Mouse (Mus musculus) spleen, adult 2 months (tissue): ENCODE results near the gene Mettl2. TPM values are rescaled to one million over a fixed set of nuclear protein-coding genes. Genes with fewer than 3 reads are reported as not detected.

Source experiments
- DNase-seq, 2 experiments: peaks; one replicate each; pipeline versions ENCODE4 v3.0.0 to v3.0.0-alpha.2; 2012 to 2021; ENCODE audit warnings: low spot score in 2 of 2, low read depth in 1 of 2
- H3K27ac ChIP-seq: fragments of 200-500 bp; 2 replicates; pipeline ENCODE4 v1.5.1; 2012; ENCODE audit warnings: low read length, inconsistent platforms; ENCODE audit not compliant: insufficient read depth
- H3K27me3 ChIP-seq: fragments of 200-500 bp; 2 replicates; pipeline ENCODE4 v1.6.1; 2012; ENCODE audit warnings: mild to moderate bottlenecking, moderate library complexity, low read length, inconsistent platforms; ENCODE audit not compliant: control insufficient read depth, insufficient read depth
- H3K36me3 ChIP-seq: fragments of 200-500 bp; 2 replicates; pipeline ENCODE4 v1.6.1; 2012; ENCODE audit warnings: mild to moderate bottlenecking, low read length, inconsistent platforms; ENCODE audit not compliant: control insufficient read depth, insufficient read depth
- H3K4me1 ChIP-seq: fragments of 200-500 bp; 2 replicates; pipeline ENCODE4 v1.6.1; 2011; ENCODE audit warnings: inconsistent platforms; ENCODE audit not compliant: control insufficient read depth, insufficient read depth, insufficient read length
- H3K4me3 ChIP-seq: fragments of 200-500 bp; 2 replicates; pipeline ENCODE4 v1.5.1; 2011; ENCODE audit warnings: mild to moderate bottlenecking, inconsistent platforms; ENCODE audit not compliant: insufficient read depth, insufficient read length; ENCODE audit errors: extremely low read depth
- CTCF ChIP-seq: fragments of 200-500 bp; IDR thresholded peaks from 2 replicates; pipeline ENCODE4 v1.5.1; 2011; ENCODE audit warnings: mild to moderate bottlenecking, inconsistent platforms; ENCODE audit not compliant: insufficient read depth, insufficient read length, insufficient replicate concordance; ENCODE audit errors: extremely low read depth
- POLR2A ChIP-seq: fragments of 200-500 bp; IDR thresholded peaks from 2 replicates; pipeline ENCODE4 v1.6.1; 2011; ENCODE audit warnings: low read depth, low read length, inconsistent platforms
- WGBS: fragments of 180-500 bp; shearing (Covaris S2); methylation state at CpG from one replicate; pipeline ENCODE4 v1.1.7; 2018; 5-methylcytosine and 5-hydroxymethylcytosine counted together
- polyA plus RNA-seq: library from polyadenylated mRNA; depleted of rRNA; stranded (reverse); fragments of >200 nt; gene quantifications from 2 replicates; pipeline ENCODE4 v1.2.3, GENCODE M21; 2012

The Mettl2 gene
- polyA plus RNA-seq, 1 experiment, result 8.5 TPM

GRCm38 (mm10) chr11:105145211-105145610 is 19.0 kb downstream of the Mettl2 start:
- Histone ChIP-seq H3K4me1 (no peaks in the 10 kb centered on the region), H3K36me3 (peaks cover 7% of the 10 kb centered on the region), H3K4me3 (no peak overlapping the region), H3K27me3 (no peaks in the 10 kb centered on the region), H3K27ac (no peak overlapping the region)
- no peak for DNase-seq
- 62% methylated on average over 10 of the region's 10 CpGs for WGBS
- TF ChIP-seq POLR2A (no peak), CTCF (no peak)

GRCm38 (mm10) chr11:105146593-105146992 is 20.4 kb downstream of the Mettl2 start, which contains the start of gene Gm10842:
TSS of gene Gm10842 (plus strand) at chr11:105146893.
- DNase-seq, result no peak
- Histone ChIP-seq H3K27me3 (no peaks in the 10 kb centered on the region), H3K27ac (no peak within 1 kb of the TSS), H3K4me3 (no peak within 1 kb of the TSS), H3K36me3 (no peaks in the 10 kb centered on the region), H3K4me1 (no peaks in the 10 kb centered on the region)
- 89% methylated on average over 3 of the region's 3 CpGs for WGBS
- TF ChIP-seq CTCF, result no peak

- WGBS, result 78% methylated on average over 3 of the region's 3 CpGs
- Histone ChIP-seq H3K4me1 (peaks cover 2% of the 10 kb centered on the region; the same call in 1 of the 2 replicates), H3K4me3 (no peak overlapping the region), H3K36me3 (no peaks in the 10 kb centered on the region), H3K27me3 (no peaks in the 10 kb centered on the region), H3K27ac (no peak overlapping the region)
- TF ChIP-seq CTCF, result no peak
- TF ChIP-seq POLR2A, result no peak
- DNase-seq, result no peak
These were observed 23.1 kb downstream of the Mettl2 start for GRCm38 (mm10) chr11:105149353-105149752.

GRCm38 (mm10) chr11:105149766-105150165 is 23.5 kb downstream of the Mettl2 start:
- no peak overlapping the region for H3K27ac ChIP-seq
- peaks cover 2% of the 10 kb centered on the region; the same call in 1 of the 2 replicates for H3K4me1 ChIP-seq
- no peaks in the 10 kb centered on the region for H3K36me3 ChIP-seq
- TF ChIP-seq CTCF (no peak), POLR2A (no peak)
- H3K4me3 ChIP-seq, result no peak overlapping the region
- DNase-seq, result no peak
- 100% methylated on average over 1 of the region's 1 CpGs for WGBS
- H3K27me3 ChIP-seq, result no peaks in the 10 kb centered on the region

- Histone ChIP-seq H3K36me3 (no peaks in the 10 kb centered on the region), H3K27me3 (no peaks in the 10 kb centered on the region), H3K4me3 (no peak overlapping the region), H3K4me1 (peaks cover 2% of the 10 kb centered on the region; the same call in 1 of the 2 replicates), H3K27ac (no peak overlapping the region)
- TF ChIP-seq POLR2A, result no peak
- TF ChIP-seq CTCF, result no peak
- WGBS, result 72% methylated on average over 4 of the region's 4 CpGs
- DNase-seq, result no peak
These were observed 24.5 kb downstream of the Mettl2 start for GRCm38 (mm10) chr11:105150691-105151090.

- Histone ChIP-seq H3K4me1 (peaks cover 2% of the 10 kb centered on the region; the same call in 1 of the 2 replicates), H3K27ac (no peak overlapping the region), H3K27me3 (no peaks in the 10 kb centered on the region), H3K4me3 (0 out of 2 replicates have a peak overlapping the region, but pooled peaks have one; percentile 16), H3K36me3 (no peaks in the 10 kb centered on the region)
- TF ChIP-seq POLR2A, result no peak
- no peak for TF ChIP-seq CTCF
- WGBS, result 10% methylated on average over 18 of the region's 19 CpGs
- DNase-seq, result no peak
These were observed 25.2 kb downstream of the Mettl2 start for GRCm38 (mm10) chr11:105151226-105152016.

- Histone ChIP-seq H3K27ac (no peak overlapping the region), H3K27me3 (no peaks in the 10 kb centered on the region), H3K4me3 (no peak overlapping the region), H3K4me1 (peaks cover 2% of the 10 kb centered on the region; the same call in 1 of the 2 replicates), H3K36me3 (no peaks in the 10 kb centered on the region)
- 37% methylated on average over 3 of the region's 4 CpGs for WGBS
- DNase-seq, result no peak
- TF ChIP-seq CTCF (no peak), POLR2A (no peak)
These were observed 25.7 kb downstream of the Mettl2 start for GRCm38 (mm10) chr11:105152017-105152300.
